Mouse (Mus musculus) bone marrow macrophage, adult 2 months (primary cell): ENCODE results near the gene Gnas.

Source experiments
- CTCF ChIP-seq: IDR thresholded peaks from 2 replicates; pipeline ENCODE4 v1.5.1; 2012; ENCODE audit warnings: low read depth, mild to moderate bottlenecking, low read length, moderate library complexity
- POLR2A ChIP-seq: IDR thresholded peaks from 2 replicates; pipeline ENCODE4 v1.6.1; 2012; ENCODE audit warnings: mild to moderate bottlenecking, low read depth, low read length, borderline replicate concordance

DNA sequence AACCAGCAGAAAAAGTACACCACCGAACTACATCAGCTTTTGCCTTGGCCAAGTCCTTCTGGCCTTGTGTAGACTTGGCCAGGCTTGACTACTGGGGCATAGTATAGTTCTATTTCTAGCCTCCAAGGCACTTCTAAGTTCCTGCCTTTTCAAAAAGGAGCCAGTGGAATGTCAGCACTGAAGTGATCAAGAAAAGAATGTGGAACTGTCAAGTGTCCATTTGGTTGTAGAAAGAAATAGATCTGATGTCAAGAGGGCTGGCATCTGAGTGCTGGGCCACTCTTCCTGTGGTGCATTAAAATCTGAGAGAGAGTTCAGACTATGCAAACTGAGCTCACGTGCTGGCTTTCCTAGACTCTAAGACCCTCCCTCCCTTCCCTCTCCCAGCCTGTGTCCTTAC, 10.2 kb upstream of the Gnas start:
- TF ChIP-seq CTCF (no peak), POLR2A (no peak)
